Mouse (Mus musculus) stomach, adult 2 months (tissue): ENCODE results near the gene Tagln3. TPM values are rescaled to one million over a fixed set of nuclear protein-coding genes. Genes with fewer than 3 reads are reported as not detected.

ENCODE experiments used
- polyA plus RNA-seq: library from polyadenylated mRNA; depleted of rRNA; stranded (reverse); fragments of >200 nt; gene quantifications from 2 replicates; pipeline ENCODE4 v1.2.3, GENCODE M21; 2012; rRNA removed

The Tagln3 gene
- 0.45 and 0.49 TPM in 2 replicates for polyA plus RNA-seq

GRCm38 (mm10) chr16:45724061-45724741 is at the start of gene Tagln3:
Gene Tagln3, minus strand, starts transcription at chr16:45724608.

GRCm38 (mm10) chr16:45742615-45743476 is 18.4 kb upstream of the Tagln3 start, which contains the start of gene Abhd10:
Gene Abhd10, minus strand, starts transcription at chr16:45742955.

GRCm38 (mm10) chr16:45693558-45693957 is 30.9 kb downstream of the Tagln3 start, which contains the start of gene Tmprss7:
Gene Tmprss7, minus strand, starts transcription at chr16:45693658.

Other genes starting within 250 kb of the Tagln3 start
- gene Gm609, start 231.6 kb downstream of the Tagln3 start, polyA plus RNA-seq: 0.17 and 0.49 TPM in 2 replicates
- gene Gm17783, start 192.6 kb downstream of the Tagln3 start, polyA plus RNA-seq: not detected in 2 replicates
- not detected in 2 replicates for gene Slc9c1, start 189.3 kb downstream of the Tagln3 start, polyA plus RNA-seq
- gene Gcsam, start 114.2 kb downstream of the Tagln3 start, polyA plus RNA-seq: not detected in 2 replicates
- 1.0 and 1.2 TPM in 2 replicates for gene BC016579, start 70.5 kb downstream of the Tagln3 start, polyA plus RNA-seq
- 0.15 TPM in 2 replicates for gene Tmprss7, start 30.9 kb downstream of the Tagln3 start, polyA plus RNA-seq
- 1.1 and 1.8 TPM in 2 replicates for gene Abhd10, start 18.3 kb upstream of the Tagln3 start, polyA plus RNA-seq
- gene Phldb2, start 229.0 kb upstream of the Tagln3 start, polyA plus RNA-seq: 2.3 and 4.0 TPM in 2 replicates